Mouse (Mus musculus): ENCODE data around the gene Tmigd1. TPM values are rescaled to one million over a fixed set of nuclear protein-coding genes. Genes with fewer than 3 reads are reported as not detected.

Gene Tmigd1
- polyA plus RNA-seq, 1 experiment from 2014 or later: 0.12 TPM

DNA sequence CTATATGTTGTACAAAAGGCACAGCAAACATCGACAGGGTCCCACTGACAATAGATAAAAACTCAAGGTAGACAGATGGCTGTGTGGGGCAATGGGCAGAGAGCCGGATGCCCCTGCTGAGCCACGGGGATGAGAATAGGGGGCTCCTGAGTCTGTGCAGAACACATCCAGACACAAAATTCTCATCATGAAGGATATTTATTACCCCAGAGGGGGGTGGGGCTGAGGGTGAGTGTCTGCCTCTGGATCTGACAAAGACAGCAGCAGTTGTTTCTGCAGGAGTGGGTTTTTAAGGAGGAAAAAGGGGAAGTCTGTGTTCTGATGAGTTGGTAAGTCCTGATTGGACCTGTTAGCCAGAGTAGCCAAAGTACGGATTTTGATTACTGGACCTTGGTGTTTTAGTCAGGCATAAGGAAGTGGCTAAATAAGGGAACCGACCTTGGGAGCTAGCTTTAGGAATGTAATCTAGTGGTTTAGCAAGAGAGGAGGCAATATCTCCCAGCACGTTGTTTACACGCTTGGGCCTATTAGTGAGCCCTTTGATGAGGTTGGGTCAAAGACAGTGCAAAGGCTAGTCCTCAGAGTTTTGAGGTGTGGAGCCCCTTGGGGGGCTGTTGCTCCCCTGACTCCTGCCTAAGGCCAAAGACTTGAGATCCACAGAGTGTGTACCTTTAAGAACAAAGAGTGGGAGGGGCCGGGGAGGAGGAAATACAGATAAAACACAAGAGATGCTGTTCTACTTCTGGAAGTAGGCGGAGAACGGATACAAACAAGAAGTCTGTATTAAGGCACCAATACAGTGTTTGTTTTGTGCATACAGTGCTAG is 12.4 kb upstream of the Tmigd1 start:
- no peaks in the 10 kb centered on the region for H3K36me3 ChIP-seq (ENCODE audit: poor library complexity, severe bottlenecking)
- no peaks in the 10 kb centered on the region for H3K27me3 ChIP-seq
- WGBS: 77% methylated on average over 10 of the region's 10 CpGs
- H3K4me3 ChIP-seq: no peak overlapping the region
- no peak for ATAC-seq
- no peaks in the 10 kb centered on the region for H3K9me3 ChIP-seq (replicated peaks)
- H3K4me2 ChIP-seq: no peak overlapping the region
- H3K9ac ChIP-seq: no peak overlapping the region
- H3K4me1 ChIP-seq: 0 out of 2 replicates have a peak, but pooled peaks cover 6% of the 10 kb centered on the region
- H3K27ac ChIP-seq: no peak overlapping the region

DNA sequence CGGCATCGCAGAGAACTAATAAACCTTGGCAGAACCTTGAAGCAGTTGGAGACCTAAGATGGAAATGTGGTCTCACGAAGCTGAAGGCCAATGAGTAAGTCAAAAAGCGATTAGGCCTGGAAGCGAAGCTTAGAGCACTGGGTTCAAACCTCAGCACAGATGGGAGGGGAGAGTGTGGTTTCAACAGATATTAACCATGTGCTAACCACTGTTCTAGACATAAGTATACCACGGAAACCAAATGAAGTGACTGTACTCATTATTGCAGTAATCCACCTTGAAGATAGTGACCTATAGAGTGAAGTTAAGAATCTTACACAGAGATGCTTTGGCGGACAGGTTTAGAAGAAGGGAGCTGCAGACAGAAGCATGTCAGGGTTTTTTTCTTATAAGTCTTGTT is 10.8 kb upstream of the Tmigd1 start:
- Histone ChIP-seq H3K4me3 (no peak overlapping the region), H3K27me3 (no peaks in the 10 kb centered on the region), H3K27ac (no peak overlapping the region), H3K4me2 (no peak overlapping the region), H3K36me3 (ENCODE audit: poor library complexity, severe bottlenecking) (no peaks in the 10 kb centered on the region), H3K4me1 (0 out of 2 replicates have a peak, but pooled peaks cover 6% of the 10 kb centered on the region), H3K9me3 (replicated peaks) (no peaks in the 10 kb centered on the region), H3K9ac (no peak overlapping the region)
- ATAC-seq: no peak
- WGBS: 91% methylated on average over 7 of the region's 7 CpGs

DNA sequence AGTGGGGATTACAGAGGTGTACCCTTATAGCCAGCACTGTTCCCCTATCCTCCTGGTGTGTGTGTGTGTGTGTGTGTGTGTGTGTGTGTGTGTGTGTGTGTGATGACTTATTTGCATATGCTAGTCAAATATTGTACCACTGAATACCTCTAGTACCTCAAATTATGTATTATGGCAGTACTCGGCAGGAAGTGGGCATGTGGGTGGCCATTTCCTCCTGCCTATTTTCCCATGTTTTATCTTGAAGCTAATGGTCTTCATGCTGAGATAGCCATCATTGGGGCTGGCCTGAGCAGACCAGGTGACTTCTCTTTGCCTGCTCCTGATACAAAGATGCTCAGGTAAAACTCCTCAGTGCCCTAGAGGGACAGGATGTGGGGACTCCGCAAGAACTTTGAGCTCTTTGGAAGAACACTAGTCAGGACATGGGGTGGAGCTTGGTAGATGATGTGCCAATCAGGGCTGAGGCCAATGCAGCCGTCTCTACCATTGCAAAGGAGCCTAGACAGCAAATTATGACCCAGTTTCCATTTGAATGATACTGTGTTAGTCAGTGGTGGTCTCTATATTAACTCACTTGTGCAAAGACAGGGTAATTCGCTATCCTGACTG is 10.1 kb upstream of the Tmigd1 start:
- 80% methylated on average over 4 of the region's 4 CpGs for WGBS
- H3K27ac ChIP-seq: no peak overlapping the region
- no peak for ATAC-seq
- H3K36me3 ChIP-seq (ENCODE audit: poor library complexity, severe bottlenecking): no peaks in the 10 kb centered on the region
- H3K4me3 ChIP-seq: no peak overlapping the region
- H3K27me3 ChIP-seq: no peaks in the 10 kb centered on the region
- no peak overlapping the region for H3K4me2 ChIP-seq
- no peaks in the 10 kb centered on the region for H3K9me3 ChIP-seq (replicated peaks)
- no peak overlapping the region for H3K9ac ChIP-seq
- 0 out of 2 replicates have a peak, but pooled peaks cover 6% of the 10 kb centered on the region for H3K4me1 ChIP-seq

DNA sequence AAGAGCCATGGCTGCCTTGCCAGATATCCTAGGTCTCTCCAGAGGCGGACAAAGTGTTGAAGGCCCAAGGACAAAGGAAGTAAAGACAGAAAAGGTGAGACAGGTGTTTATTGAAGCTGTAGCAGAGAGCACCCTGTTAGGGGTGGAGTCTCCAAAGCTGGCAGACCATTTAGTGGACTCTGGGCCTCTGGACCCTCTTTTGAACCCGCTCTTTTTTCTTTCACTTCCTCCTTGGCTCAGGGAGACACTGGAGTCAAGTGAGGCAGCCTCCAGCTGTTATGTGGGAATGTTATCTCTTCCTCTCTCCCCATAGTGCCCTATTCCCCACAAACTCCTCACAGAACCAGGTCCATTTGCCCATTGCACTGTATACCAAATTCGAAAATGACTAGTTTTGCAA is 9.0 kb upstream of the Tmigd1 start:
- Histone ChIP-seq H3K4me1 (0 out of 2 replicates have a peak, but pooled peaks cover 6% of the 10 kb centered on the region), H3K4me3 (no peak overlapping the region), H3K36me3 (ENCODE audit: poor library complexity, severe bottlenecking) (no peaks in the 10 kb centered on the region), H3K27ac (no peak overlapping the region), H3K9me3 (replicated peaks) (no peaks in the 10 kb centered on the region), H3K4me2 (no peak overlapping the region), H3K27me3 (no peaks in the 10 kb centered on the region), H3K9ac (no peak overlapping the region)
- 81% methylated on average over 3 of the region's 3 CpGs for WGBS
- no peak for ATAC-seq

DNA sequence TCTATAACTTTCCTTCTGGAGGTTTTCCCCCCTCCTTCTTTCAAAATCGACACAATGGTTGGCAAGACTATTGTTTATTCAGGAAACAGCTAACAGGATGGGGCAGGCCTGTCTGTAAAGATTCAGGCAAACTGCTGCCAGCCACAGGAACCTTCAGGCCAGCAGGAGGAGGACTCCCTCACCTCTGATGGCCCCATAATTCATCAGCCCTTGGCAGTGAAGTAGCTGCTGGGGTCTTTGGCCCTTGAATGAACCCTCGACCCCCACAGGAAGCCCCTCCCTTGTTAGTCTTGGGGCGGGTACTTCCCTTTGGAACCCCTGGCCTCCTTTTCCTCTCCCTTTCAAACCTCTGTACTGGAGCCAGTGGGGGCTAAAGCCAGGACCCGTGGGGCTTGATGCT is 8.4 kb upstream of the Tmigd1 start:
- no peak overlapping the region for H3K9ac ChIP-seq
- no peaks in the 10 kb centered on the region for H3K27me3 ChIP-seq
- H3K36me3 ChIP-seq (ENCODE audit: poor library complexity, severe bottlenecking): no peaks in the 10 kb centered on the region
- no peak overlapping the region for H3K4me2 ChIP-seq
- no peaks in the 10 kb centered on the region for H3K9me3 ChIP-seq (replicated peaks)
- ATAC-seq: no peak
- no peak overlapping the region for H3K27ac ChIP-seq
- 0 out of 2 replicates have a peak, but pooled peaks cover 6% of the 10 kb centered on the region for H3K4me1 ChIP-seq
- no peak overlapping the region for H3K4me3 ChIP-seq
- 53% methylated on average over 4 of the region's 4 CpGs for WGBS

DNA sequence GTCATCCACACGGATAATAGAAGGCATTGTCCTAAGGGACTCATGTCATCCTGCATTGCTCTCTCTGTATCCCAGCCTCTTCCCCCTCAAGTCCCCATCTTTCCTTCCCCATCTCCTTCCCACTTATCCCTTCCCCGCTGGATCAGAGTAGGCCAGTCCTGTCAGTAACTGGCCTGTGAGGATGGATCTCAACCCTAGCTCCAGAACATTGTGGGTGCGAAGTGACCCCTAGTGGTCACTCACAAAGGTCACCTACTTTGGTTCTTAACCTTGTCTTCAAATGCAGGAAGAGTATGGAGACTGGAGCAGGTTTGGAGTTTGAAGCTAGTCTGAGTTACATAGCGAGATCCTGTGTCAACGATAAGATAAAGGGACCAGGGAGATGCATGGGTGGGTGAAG is 7.7 kb upstream of the Tmigd1 start:
- no peak overlapping the region for H3K9ac ChIP-seq
- no peak overlapping the region for H3K4me2 ChIP-seq
- H3K27ac ChIP-seq: no peak overlapping the region
- H3K4me1 ChIP-seq: 0 out of 2 replicates have a peak, but pooled peaks cover 6% of the 10 kb centered on the region
- H3K4me3 ChIP-seq: no peak overlapping the region
- no peak for ATAC-seq
- H3K9me3 ChIP-seq (replicated peaks): no peaks in the 10 kb centered on the region
- H3K36me3 ChIP-seq (ENCODE audit: poor library complexity, severe bottlenecking): no peaks in the 10 kb centered on the region
- no peaks in the 10 kb centered on the region for H3K27me3 ChIP-seq
- WGBS: 42% methylated on average over 5 of the region's 5 CpGs

DNA sequence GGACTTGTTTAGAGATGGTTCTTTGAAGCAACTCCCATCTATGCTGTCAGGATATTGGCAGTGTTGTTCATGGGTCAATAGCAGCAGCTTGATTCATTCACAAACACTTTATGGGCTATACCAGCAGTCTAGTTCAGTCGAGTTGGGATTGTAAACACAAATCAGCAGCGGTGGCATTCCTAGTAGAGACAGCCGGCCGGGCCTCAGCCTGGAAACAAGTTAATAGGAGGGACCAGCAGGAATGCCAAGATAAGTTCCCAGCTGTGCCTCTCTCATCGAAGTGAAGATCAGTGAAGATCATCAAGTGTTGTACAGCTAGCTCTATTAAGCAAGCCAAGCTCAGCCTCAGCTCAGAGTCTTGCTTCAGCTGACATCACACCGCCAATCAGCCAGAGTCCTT is 5.6 kb upstream of the Tmigd1 start:
- 77% methylated on average over 6 of the region's 6 CpGs for WGBS
- Histone ChIP-seq H3K9ac (no peak overlapping the region), H3K27ac (no peak overlapping the region), H3K36me3 (ENCODE audit: poor library complexity, severe bottlenecking) (no peaks in the 10 kb centered on the region), H3K9me3 (replicated peaks) (no peaks in the 10 kb centered on the region), H3K27me3 (no peaks in the 10 kb centered on the region), H3K4me1 (no peaks in the 10 kb centered on the region), H3K4me3 (no peak overlapping the region), H3K4me2 (no peak overlapping the region)
- no peak for ATAC-seq

DNA sequence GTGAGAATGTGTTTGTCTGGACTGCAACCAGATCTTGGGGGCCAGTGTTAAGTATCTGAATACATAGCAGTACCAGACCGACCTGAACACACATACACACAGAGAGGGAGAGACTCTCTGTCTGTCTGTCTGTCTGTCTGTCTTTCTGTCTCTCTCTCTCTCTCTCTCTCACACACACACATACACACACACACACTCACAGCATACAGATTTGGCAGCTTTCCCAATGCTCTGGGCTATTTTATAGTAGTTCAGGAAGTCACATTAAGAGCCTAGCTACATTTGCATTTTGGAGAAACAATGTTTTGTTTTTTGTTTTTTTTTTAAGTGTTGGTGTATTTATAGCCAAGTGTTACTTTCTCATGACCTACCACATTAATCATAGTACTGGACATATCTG is 4.8 kb upstream of the Tmigd1 start:
- no peaks in the 10 kb centered on the region for H3K27me3 ChIP-seq
- H3K27ac ChIP-seq: no peak overlapping the region
- no peak overlapping the region for H3K4me2 ChIP-seq
- WGBS: 73% methylated on average over 1 of the region's 1 CpGs
- no peaks in the 10 kb centered on the region for H3K9me3 ChIP-seq (replicated peaks)
- no peak for ATAC-seq
- H3K4me3 ChIP-seq: no peak overlapping the region
- H3K9ac ChIP-seq: no peak overlapping the region
- H3K36me3 ChIP-seq (ENCODE audit: poor library complexity, severe bottlenecking): no peaks in the 10 kb centered on the region
- no peaks in the 10 kb centered on the region for H3K4me1 ChIP-seq

DNA sequence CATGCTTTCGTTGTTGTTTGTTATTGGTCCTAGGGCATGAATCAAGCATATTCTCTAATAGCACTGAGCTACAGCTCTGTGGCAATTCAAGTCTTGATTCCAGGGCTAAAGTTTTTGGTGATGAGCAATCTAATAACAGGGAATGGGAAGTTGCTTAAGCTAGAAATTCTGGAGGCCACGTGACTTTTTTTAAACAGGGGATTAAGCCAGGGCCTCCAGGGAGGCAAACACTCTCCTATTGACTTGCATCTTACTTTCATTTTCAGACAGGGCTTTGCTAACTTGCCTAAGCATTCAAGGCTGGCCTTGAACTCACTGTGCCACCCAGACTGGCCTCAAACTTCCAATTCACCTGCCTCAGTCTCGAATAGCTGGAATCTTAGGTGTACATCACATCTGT is 4.1 kb upstream of the Tmigd1 start:
- 45% methylated on average over 3 of the region's 3 CpGs for WGBS
- H3K4me2 ChIP-seq: no peak overlapping the region
- H3K4me3 ChIP-seq: no peak overlapping the region
- H3K27me3 ChIP-seq: no peaks in the 10 kb centered on the region
- no peak overlapping the region for H3K9ac ChIP-seq
- no peaks in the 10 kb centered on the region for H3K4me1 ChIP-seq
- no peaks in the 10 kb centered on the region for H3K36me3 ChIP-seq (ENCODE audit: poor library complexity, severe bottlenecking)
- ATAC-seq: no peak
- H3K9me3 ChIP-seq (replicated peaks): no peaks in the 10 kb centered on the region
- H3K27ac ChIP-seq: no peak overlapping the region

DNA sequence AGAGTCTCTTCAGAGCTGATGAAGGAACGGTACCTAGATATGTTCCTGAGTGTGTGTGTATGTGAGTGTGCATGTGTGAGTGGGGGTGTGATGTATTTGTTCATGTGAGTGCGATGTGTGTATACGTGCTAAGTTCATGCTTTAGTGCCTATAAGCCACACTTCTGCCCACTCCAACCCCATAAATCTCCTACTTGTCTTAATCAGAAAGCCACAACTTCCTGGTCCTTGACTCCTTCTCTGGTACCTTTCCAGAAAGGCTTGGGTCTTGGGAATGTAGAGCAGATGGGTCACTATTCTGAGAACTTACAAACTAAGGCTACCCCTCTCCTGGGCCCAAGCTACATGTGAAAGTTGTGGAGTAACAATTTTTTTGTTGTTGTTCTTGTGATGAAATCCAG is 3.2 kb upstream of the Tmigd1 start:
- ATAC-seq: no peak
- Histone ChIP-seq H3K9me3 (replicated peaks) (no peaks in the 10 kb centered on the region), H3K27me3 (no peaks in the 10 kb centered on the region), H3K4me1 (no peaks in the 10 kb centered on the region), H3K36me3 (ENCODE audit: poor library complexity, severe bottlenecking) (no peaks in the 10 kb centered on the region), H3K27ac (no peak overlapping the region), H3K9ac (no peak overlapping the region), H3K4me2 (no peak overlapping the region), H3K4me3 (no peak overlapping the region)
- WGBS: 93% methylated on average over 3 of the region's 3 CpGs

DNA sequence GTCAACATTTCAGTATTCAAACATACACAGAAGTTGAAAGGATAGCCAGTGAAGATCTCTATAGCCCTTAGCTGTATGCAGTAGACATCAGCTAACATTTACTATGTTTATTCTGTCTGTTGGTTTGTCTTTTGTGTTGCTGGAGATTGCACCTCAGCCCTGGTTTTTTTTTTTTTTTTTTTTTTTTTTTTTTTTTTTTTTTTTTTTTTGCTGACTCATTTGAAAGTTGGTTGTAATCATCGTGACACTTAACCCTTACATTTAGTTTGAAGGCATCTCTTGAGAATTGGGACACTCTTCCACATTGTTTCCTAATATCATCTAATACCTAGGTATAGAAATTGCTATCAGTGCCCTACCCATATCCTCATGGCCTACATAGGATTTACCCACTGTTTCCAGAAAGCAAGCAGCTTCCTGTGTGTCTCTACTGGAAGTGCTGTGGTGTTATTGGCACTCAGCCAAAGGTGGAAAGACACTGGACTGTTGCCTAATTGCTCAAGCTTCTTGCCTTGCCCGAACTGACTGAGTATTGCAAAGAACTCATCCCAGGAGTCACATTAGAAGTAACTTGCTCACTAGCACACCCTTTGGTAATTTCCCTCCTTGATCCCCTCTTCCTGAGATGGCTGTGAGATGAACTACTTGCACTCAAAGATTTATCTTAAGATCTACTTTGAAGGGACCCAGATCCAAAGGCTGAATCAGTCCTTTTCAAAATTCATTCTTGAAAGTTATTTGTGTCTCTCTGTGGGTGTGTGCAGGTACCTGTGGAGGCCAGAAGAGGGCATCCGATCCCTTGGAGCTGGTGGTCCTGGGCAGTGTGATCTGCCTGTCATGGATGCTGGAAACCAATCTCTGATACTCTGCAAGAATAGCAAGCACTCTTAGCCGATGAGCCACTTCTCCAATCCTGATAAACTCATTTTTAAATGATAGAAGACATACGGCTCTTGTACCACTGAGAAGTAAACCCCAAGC is 1.9 kb upstream of the Tmigd1 start:
- ATAC-seq: no peak
- no peaks in the 10 kb centered on the region for H3K4me1 ChIP-seq

DNA sequence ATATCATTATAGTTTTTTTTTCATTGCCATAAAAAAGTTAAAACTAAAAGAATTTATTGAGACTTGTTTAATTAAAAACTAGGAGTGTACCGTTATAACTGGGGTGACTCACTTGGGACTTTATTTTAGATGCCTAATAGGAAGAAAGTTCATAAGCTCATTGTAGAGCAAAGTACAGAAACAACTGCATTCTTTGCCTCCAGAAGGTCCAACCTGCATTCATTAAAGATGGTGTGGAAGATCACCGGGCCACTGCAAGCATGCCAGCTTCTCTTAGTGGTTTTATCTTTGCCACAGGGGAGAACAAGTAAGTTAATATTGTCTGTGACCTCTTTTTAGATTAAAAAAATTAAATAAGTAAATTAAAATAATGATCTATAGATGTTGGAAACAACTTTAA is 2.4 kb downstream of the Tmigd1 start:
- no peak overlapping the region for H3K4me2 ChIP-seq
- ATAC-seq: no peak
- H3K27me3 ChIP-seq: no peaks in the 10 kb centered on the region
- H3K9ac ChIP-seq: no peak overlapping the region
- H3K36me3 ChIP-seq (ENCODE audit: poor library complexity, severe bottlenecking): no peaks in the 10 kb centered on the region
- WGBS: 89% methylated on average over 2 of the region's 2 CpGs
- H3K4me3 ChIP-seq: no peak overlapping the region
- no peaks in the 10 kb centered on the region for H3K4me1 ChIP-seq
- no peaks in the 10 kb centered on the region for H3K9me3 ChIP-seq (replicated peaks)
- H3K27ac ChIP-seq: no peak overlapping the region

More for the DNA sequence above, 1.9 kb upstream of the Tmigd1 start:
- Histone ChIP-seq H3K4me3 (no peak overlapping the region), H3K9ac (no peak overlapping the region), H3K9me3 (replicated peaks) (no peaks in the 10 kb centered on the region), H3K4me2 (no peak overlapping the region), H3K27me3 (no peaks in the 10 kb centered on the region), H3K36me3 (ENCODE audit: poor library complexity, severe bottlenecking) (no peaks in the 10 kb centered on the region), H3K27ac (no peak overlapping the region)
- WGBS: 70% methylated on average over 5 of the region's 5 CpGs
